Mouse (Mus musculus) midbrain, embryonic 16.5 days (tissue): ENCODE data around the gene Krt87. TPM values are rescaled to one million over a fixed set of nuclear protein-coding genes. Genes with fewer than 3 reads are reported as not detected.

Source experiments
- ATAC-seq: fragments of 200-750 bp; cut with Nextera tagmentation; 2 replicates; pipeline ENCODE4 v1.8.0; 2017; ENCODE audit warnings: moderate TSS enrichment
- H3K27ac ChIP-seq: fragments of 300-500 bp; sonication (generic); 2 replicates; pipeline ENCODE4 v1.5.1; 2014; ENCODE audit warnings: mild to moderate bottlenecking, low read length, mixed read lengths
- H3K27me3 ChIP-seq: fragments of 300-500 bp; sonication (generic); 2 replicates; pipeline ENCODE4 v1.6.1; 2014; ENCODE audit warnings: low read depth, low read length, mixed read lengths; ENCODE audit not compliant: control insufficient read depth, insufficient read depth
- H3K36me3 ChIP-seq: fragments of 300-500 bp; sonication (generic); 2 replicates; pipeline ENCODE4 v1.6.1; 2014; ENCODE audit warnings: mild to moderate bottlenecking, low read length, moderate library complexity, mixed read lengths; ENCODE audit not compliant: control insufficient read depth, insufficient read depth
- H3K4me1 ChIP-seq: fragments of 300-500 bp; sonication (generic); 2 replicates; pipeline ENCODE4 v1.6.1; 2014; ENCODE audit warnings: mild to moderate bottlenecking, low read length, mixed read lengths; ENCODE audit not compliant: control insufficient read depth, insufficient read depth
- H3K4me2 ChIP-seq: fragments of 300-500 bp; sonication (generic); 2 replicates; pipeline ENCODE4 v1.6.1; 2014; ENCODE audit warnings: mild to moderate bottlenecking, low read length, mixed read lengths
- H3K4me3 ChIP-seq: fragments of 300-500 bp; sonication (generic); 2 replicates; pipeline ENCODE4 v1.5.1; 2014; ENCODE audit warnings: low read depth, mild to moderate bottlenecking, low read length, moderate library complexity, mixed read lengths
- H3K9ac ChIP-seq: fragments of 300-500 bp; sonication (generic); 2 replicates; pipeline ENCODE4 v1.6.1; 2014; ENCODE audit warnings: low read depth, low read length, mixed read lengths
- H3K9me3 ChIP-seq: fragments of 300-500 bp; sonication (generic); replicated peaks from 2 replicates; pipeline ENCODE4 v1.6.1; 2014; ENCODE audit warnings: mild to moderate bottlenecking, low read length, mixed read lengths; ENCODE audit not compliant: control insufficient read depth, poor library complexity, severe bottlenecking
- WGBS: fragments of 180-500 bp; shearing (Covaris S2); extraction: QIAGEN DNeasy Blood & Tissue Kit; methylation state at CpG from one replicate; pipeline ENCODE4 v1.1.7; 2014; 5-methylcytosine and 5-hydroxymethylcytosine counted together
- polyA plus RNA-seq: library from polyadenylated mRNA; unstranded; fragments of >200 nt; fragmentation: Nextera tagmentation; extraction: Ambion mirVana; gene quantifications from 2 replicates; pipeline ENCODE4 v1.2.1, GENCODE M21; 2015

Krt87 gene
- polyA plus RNA-seq, 1 experiment from 2014 or later: 0.70 TPM

GRCm38 (mm10) chr15:101385064-101385463 is 53.5 kb downstream of the Krt87 start:
- 87% methylated on average over 6 of the region's 6 CpGs for WGBS
- no peak for ATAC-seq

GRCm38 (mm10) chr15:101384610-101385009 is 54.0 kb downstream of the Krt87 start:
- ATAC-seq: no peak
- no peaks in the 10 kb centered on the region for H3K9me3 ChIP-seq
- H3K4me2 ChIP-seq: no peak overlapping the region
- no peak overlapping the region for H3K4me3 ChIP-seq
- H3K9ac ChIP-seq: no peak overlapping the region
- no peaks in the 10 kb centered on the region for H3K36me3 ChIP-seq
- H3K27me3 ChIP-seq: no peaks in the 10 kb centered on the region
- no peaks in the 10 kb centered on the region for H3K4me1 ChIP-seq
- no peak overlapping the region for H3K27ac ChIP-seq
- WGBS: 83% methylated on average over 7 of the region's 7 CpGs

More at GRCm38 (mm10) chr15:101385064-101385463, 53.5 kb downstream of the Krt87 start:
- Histone ChIP-seq H3K27me3 (no peaks in the 10 kb centered on the region), H3K4me2 (no peak overlapping the region), H3K36me3 (no peaks in the 10 kb centered on the region), H3K4me1 (no peaks in the 10 kb centered on the region), H3K4me3 (no peak overlapping the region), H3K27ac (no peak overlapping the region), H3K9ac (no peak overlapping the region), H3K9me3 (no peaks in the 10 kb centered on the region)

- H3K4me1 ChIP-seq: no peaks in the 10 kb centered on the region
- no peak overlapping the region for H3K4me2 ChIP-seq
- H3K27ac ChIP-seq: no peak overlapping the region
- H3K36me3 ChIP-seq: no peaks in the 10 kb centered on the region
- whole genome bisulfite sequencing: 76% methylated on average over 11 of the region's 11 CpGs
- H3K4me3 ChIP-seq: no peak overlapping the region
- no peaks in the 10 kb centered on the region for H3K27me3 ChIP-seq
- H3K9me3 ChIP-seq: no peaks in the 10 kb centered on the region
- no peak for ATAC-seq
- no peak overlapping the region for H3K9ac ChIP-seq
These were observed 55.8 kb downstream of the Krt87 start for GRCm38 (mm10) chr15:101382811-101383210.

GRCm38 (mm10) chr15:101381758-101382157 is 56.8 kb downstream of the Krt87 start:
- no peak for ATAC-seq
- Histone ChIP-seq H3K9me3 (no peaks in the 10 kb centered on the region), H3K27me3 (no peaks in the 10 kb centered on the region), H3K27ac (no peak overlapping the region), H3K4me1 (no peaks in the 10 kb centered on the region), H3K4me3 (no peak overlapping the region), H3K4me2 (no peak overlapping the region), H3K9ac (no peak overlapping the region), H3K36me3 (no peaks in the 10 kb centered on the region)
- WGBS: 63% methylated on average over 9 of the region's 9 CpGs

Other genes starting within 250 kb of the Krt87 start
- 0.95 and 1.1 TPM in 2 replicates for gene Grasp, start 214.6 kb downstream of the Krt87 start, polyA plus RNA-seq
- gene Nr4a1, start 184.5 kb downstream of the Krt87 start, polyA plus RNA-seq: 5.0 and 6.4 TPM in 2 replicates
- 74.8 and 79.8 TPM in 2 replicates for gene Atg101, start 154.5 kb downstream of the Krt87 start, polyA plus RNA-seq
- gene 6030408B16Rik, start 145.6 kb downstream of the Krt87 start, polyA plus RNA-seq: 0.19 and 0.26 TPM in 2 replicates
- gene Krt80, start 68.6 kb downstream of the Krt87 start, polyA plus RNA-seq: 0.10 TPM in 2 replicates
- 0.34 and 1.1 TPM in 2 replicates for gene Krt7, start 27.8 kb downstream of the Krt87 start, polyA plus RNA-seq
- not detected in 2 replicates for gene Krt88, start 8.9 kb upstream of the Krt87 start, polyA plus RNA-seq
- 0.28 TPM in 1 of 2 replicates, not detected in the other for gene Krt81, start 24.9 kb upstream of the Krt87 start, polyA plus RNA-seq
- 0.10 TPM in 1 of 2 replicates, not detected in the other for gene Krt86, start 34.7 kb upstream of the Krt87 start, polyA plus RNA-seq
- not detected in 2 replicates for gene Krt83, start 52.7 kb upstream of the Krt87 start, polyA plus RNA-seq
- gene Gm49425, start 78.5 kb upstream of the Krt87 start, polyA plus RNA-seq: not detected in 2 replicates
- gene Krt84, start 94.0 kb upstream of the Krt87 start, polyA plus RNA-seq: not detected in 2 replicates
- gene Krt82, start 111.9 kb upstream of the Krt87 start, polyA plus RNA-seq: not detected in 2 replicates
- 0.19 TPM in 2 replicates for gene Krt90, start 124.1 kb upstream of the Krt87 start, polyA plus RNA-seq
- gene Krt75, start 135.1 kb upstream of the Krt87 start, polyA plus RNA-seq: 0.07 and 0.08 TPM in 2 replicates
- gene Gm5414, start 189.4 kb upstream of the Krt87 start, polyA plus RNA-seq: not detected in 2 replicates
- not detected in 2 replicates for gene Gm5478, start 208.6 kb upstream of the Krt87 start, polyA plus RNA-seq
- not detected in 2 replicates for gene Krt6b, start 241.5 kb upstream of the Krt87 start, polyA plus RNA-seq